Mouse (Mus musculus): ENCODE results near the gene Upb1. TPM values are rescaled to one million over a fixed set of nuclear protein-coding genes. Genes with fewer than 3 reads are reported as not detected.
"Not testable (repeated sequence)": the region's sequence is repeated elsewhere in the genome, so short reads cannot be mapped to it uniquely, and the experiment has no call there.

The Upb1 gene
- total and polyA plus RNA-seq, 2 experiments from 2014 or later: 0.26 to 1.4 TPM

GRCm38 (mm10) chr10:75450331-75450730 lies 49.4 kb downstream of the Upb1 start:
- no peak for TF ChIP-seq CTCF (IDR thresholded peaks at IDR 0.05; ENCODE audit: low read depth)
- Histone ChIP-seq H3K9ac (replicated peaks; ENCODE audit: low read length) (no peak overlapping the region), H3K9me3 (ENCODE audit: low read length) (no peaks in the 10 kb centered on the region), H3K36me3 (ENCODE audit: insufficient read depth, low read length) (no peaks in the 10 kb centered on the region), H3K4me1 (ENCODE audit: insufficient read depth, low read length) (peaks cover 3% of the 10 kb centered on the region; the same call in 1 of the 2 replicates), H3K4me3 (ENCODE audit: low read length) (no peak overlapping the region), H3K27ac (peak overlapping the region; percentile 68; the same call in 1 of the 2 replicates), H3K27me3 (ENCODE audit: insufficient read depth, low read length) (no peaks in the 10 kb centered on the region), H3K4me2 (ENCODE audit: low read depth, low read length) (no peak overlapping the region)
- 88% methylated on average over 8 of the region's 8 CpGs for WGBS
- ATAC-seq (no peak), DNase-seq (ENCODE audit: low spot score) (no peak)

DNA sequence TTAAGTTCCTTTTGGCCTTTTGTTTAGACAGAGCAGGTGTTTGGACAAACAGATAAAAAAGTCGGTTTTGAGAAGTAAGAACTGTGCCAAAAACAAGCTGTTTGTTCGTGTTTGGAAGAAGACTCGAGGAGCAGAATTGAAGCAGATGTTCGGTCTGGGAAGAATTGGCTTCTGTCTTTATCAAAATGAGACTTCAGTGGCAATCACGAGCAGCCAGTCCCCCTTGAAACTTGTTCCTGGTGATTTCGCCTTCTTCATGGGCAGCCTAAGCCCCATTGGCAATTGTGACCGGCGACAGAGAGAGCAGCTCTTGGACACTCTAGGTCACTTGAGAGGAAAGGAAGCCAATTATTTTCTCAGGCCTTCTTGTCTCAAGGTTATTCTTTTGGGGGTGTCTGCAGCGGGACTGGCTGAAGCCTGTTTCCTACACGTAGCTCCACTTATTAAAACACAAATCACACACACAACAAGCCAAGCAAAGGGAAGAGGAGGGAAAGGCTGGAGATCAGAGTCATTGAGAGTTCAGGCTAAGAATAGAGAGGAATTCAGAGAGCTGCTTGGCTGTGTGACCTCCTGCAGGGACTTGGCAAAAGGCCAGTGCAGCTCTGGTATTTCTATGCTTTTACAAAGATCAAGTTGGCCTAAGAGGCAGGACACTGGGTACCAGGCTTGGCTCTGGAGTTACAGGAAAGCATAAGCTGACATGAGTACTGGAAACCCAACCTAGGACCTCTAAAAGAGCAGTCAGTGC lies 50.3 kb downstream of the Upb1 start:
- Histone ChIP-seq H3K9me3 (ENCODE audit: low read length) (no peaks in the 10 kb centered on the region), H3K4me2 (ENCODE audit: low read depth, low read length) (no peak overlapping the region), H3K4me3 (ENCODE audit: low read length) (no peak overlapping the region), H3K36me3 (ENCODE audit: insufficient read depth, low read length) (no peaks in the 10 kb centered on the region), H3K27me3 (ENCODE audit: insufficient read depth, low read length) (no peaks in the 10 kb centered on the region), H3K9ac (replicated peaks; ENCODE audit: low read length) (no peak overlapping the region), H3K27ac (peak overlapping the region; percentile 68; the same call in 1 of the 2 replicates), H3K4me1 (ENCODE audit: insufficient read depth, low read length) (peaks cover 3% of the 10 kb centered on the region; the same call in 1 of the 2 replicates)
- DNase-seq (ENCODE audit: low spot score) (peak; percentile 81), ATAC-seq (peak; percentile 88)
- 23% methylated on average over 10 of the region's 10 CpGs for WGBS
- TF ChIP-seq CTCF (IDR thresholded peaks at IDR 0.05; ENCODE audit: low read depth): no peak

DNA sequence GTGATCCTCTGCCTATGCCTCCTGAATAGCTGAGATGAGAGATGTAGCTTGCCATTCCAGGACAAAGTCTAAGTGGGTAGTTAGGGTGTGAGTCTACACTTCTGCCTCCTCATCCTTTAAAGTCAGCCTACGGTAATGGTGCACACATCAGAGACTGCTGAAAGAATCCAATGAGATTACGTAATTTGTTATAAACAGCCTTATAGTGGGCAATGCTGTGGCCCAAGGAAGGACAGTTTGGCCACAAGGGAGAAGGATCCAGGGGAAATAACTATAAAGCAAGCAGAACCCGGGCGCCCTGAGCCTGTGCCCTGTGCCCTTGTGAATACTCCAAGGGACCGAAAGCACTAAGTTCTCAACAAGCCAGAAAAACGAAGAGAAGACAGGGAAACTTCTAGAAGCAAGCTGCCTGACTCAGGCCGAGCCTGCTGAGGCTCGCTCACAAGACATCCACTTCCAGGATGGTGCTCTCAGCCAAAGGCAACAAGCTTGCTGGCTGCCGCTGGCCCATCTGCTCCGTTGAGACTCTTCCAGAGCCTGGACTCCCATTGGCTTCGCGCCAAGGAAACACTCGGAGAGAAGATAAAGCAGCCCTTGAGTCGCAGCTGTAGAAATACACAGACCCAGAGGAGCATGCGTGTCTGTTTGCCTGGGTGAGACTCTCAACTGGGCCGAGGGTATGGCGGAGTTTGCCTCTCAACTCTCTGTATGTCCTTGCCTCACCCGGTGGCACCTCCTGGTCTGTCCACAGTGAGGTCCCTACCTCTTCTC lies 55.3 kb downstream of the Upb1 start:
- not testable (repeated sequence) for H3K36me3 ChIP-seq (ENCODE audit: insufficient read depth, low read length); H3K9me3 ChIP-seq (ENCODE audit: low read length); H3K4me1 ChIP-seq (ENCODE audit: insufficient read depth, low read length); H3K27me3 ChIP-seq (ENCODE audit: insufficient read depth, low read length); H3K4me2 ChIP-seq (ENCODE audit: low read depth, low read length); H3K4me3 ChIP-seq (ENCODE audit: low read length); DNase-seq (ENCODE audit: low spot score); H3K9ac ChIP-seq (replicated peaks; ENCODE audit: low read length)
- 52% methylated on average over 11 of the region's 18 CpGs for WGBS
- peak overlapping the region; percentile 20; the same call in 1 of the 2 replicates for H3K27ac ChIP-seq
- ATAC-seq: peak; percentile 91

GRCm38 (mm10) chr10:75457852-75458251 lies 56.9 kb downstream of the Upb1 start:
- no peaks in the 10 kb centered on the region for H3K36me3 ChIP-seq (ENCODE audit: insufficient read depth, low read length)
- DNase-seq (ENCODE audit: low spot score) (no peak), ATAC-seq (no peak)
- no peaks in the 10 kb centered on the region for H3K27me3 ChIP-seq (ENCODE audit: insufficient read depth, low read length)
- H3K9ac ChIP-seq (replicated peaks; ENCODE audit: low read length): no peak overlapping the region
- no peak overlapping the region for H3K4me2 ChIP-seq (ENCODE audit: low read depth, low read length)
- H3K27ac ChIP-seq: no peak overlapping the region
- H3K9me3 ChIP-seq (ENCODE audit: low read length): no peaks in the 10 kb centered on the region
- H3K4me3 ChIP-seq (ENCODE audit: low read length): no peak overlapping the region
- 58% methylated on average over 1 of the region's 1 CpGs for WGBS
- no peak for TF ChIP-seq CTCF (IDR thresholded peaks at IDR 0.05; ENCODE audit: low read depth)
- no peaks in the 10 kb centered on the region for H3K4me1 ChIP-seq (ENCODE audit: insufficient read depth, low read length)

DNA sequence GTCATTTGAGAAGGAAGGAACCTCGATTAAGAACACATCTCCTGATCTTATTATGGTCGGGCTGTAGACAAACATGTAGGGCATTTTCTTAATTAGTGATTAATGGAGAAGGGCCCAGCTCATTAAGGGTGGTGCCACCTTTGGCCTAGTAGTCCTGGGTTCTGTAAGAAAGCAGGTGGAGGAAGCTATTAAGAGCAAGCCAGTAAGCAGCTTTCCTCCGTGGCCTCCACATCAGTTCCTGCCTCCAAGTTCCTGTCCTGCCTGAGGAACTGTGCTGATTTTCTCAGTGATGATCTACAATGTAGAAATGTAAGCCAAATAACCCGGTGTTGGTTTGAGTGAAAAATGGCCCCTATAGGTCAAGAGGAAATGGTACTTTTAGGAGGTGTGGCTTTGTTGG lies 57.4 kb downstream of the Upb1 start:
- DNase-seq (ENCODE audit: low spot score) (no peak), ATAC-seq (no peak)
- Histone ChIP-seq H3K4me3 (ENCODE audit: low read length) (no peak overlapping the region), H3K4me2 (ENCODE audit: low read depth, low read length) (no peak overlapping the region), H3K4me1 (ENCODE audit: insufficient read depth, low read length) (no peaks in the 10 kb centered on the region), H3K9ac (replicated peaks; ENCODE audit: low read length) (no peak overlapping the region), H3K27ac (no peak overlapping the region), H3K27me3 (ENCODE audit: insufficient read depth, low read length) (no peaks in the 10 kb centered on the region), H3K9me3 (ENCODE audit: low read length) (no peaks in the 10 kb centered on the region), H3K36me3 (ENCODE audit: insufficient read depth, low read length) (no peaks in the 10 kb centered on the region)
- 84% methylated on average over 4 of the region's 4 CpGs for WGBS
- no peak for TF ChIP-seq CTCF (IDR thresholded peaks at IDR 0.05; ENCODE audit: low read depth)

DNA sequence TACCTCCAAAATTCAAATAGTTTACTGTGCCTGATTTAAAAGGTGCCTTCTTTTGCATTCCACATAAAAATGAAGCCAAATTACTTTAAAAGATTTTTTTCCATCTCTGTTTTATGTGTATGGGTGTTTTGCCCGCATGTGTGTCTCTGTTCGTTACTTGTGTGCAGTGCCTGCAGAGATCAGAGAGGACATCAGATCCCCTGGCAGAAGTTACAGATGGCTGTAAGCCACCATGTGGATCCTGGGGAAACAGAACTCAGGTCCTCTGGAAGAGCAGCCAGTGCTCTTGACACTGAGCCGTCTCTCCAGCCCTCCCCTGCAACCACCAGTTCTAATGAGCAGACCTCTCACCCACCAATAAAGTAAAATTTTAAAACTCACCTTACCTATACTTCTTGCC lies 61.8 kb downstream of the Upb1 start:
- WGBS: 78% methylated on average over 3 of the region's 3 CpGs
- no peak for TF ChIP-seq CTCF (IDR thresholded peaks at IDR 0.05; ENCODE audit: low read depth)
- Histone ChIP-seq H3K27me3 (ENCODE audit: insufficient read depth, low read length) (no peaks in the 10 kb centered on the region), H3K9me3 (ENCODE audit: low read length) (no peaks in the 10 kb centered on the region), H3K4me1 (ENCODE audit: insufficient read depth, low read length) (peaks cover 7% of the 10 kb centered on the region; the same call in 1 of the 2 replicates), H3K36me3 (ENCODE audit: insufficient read depth, low read length) (no peaks in the 10 kb centered on the region), H3K4me3 (ENCODE audit: low read length) (no peak overlapping the region), H3K27ac (no peak overlapping the region), H3K4me2 (ENCODE audit: low read depth, low read length) (no peak overlapping the region), H3K9ac (replicated peaks; ENCODE audit: low read length) (no peak overlapping the region)
- ATAC-seq: no peak
- no peak for DNase-seq (ENCODE audit: low spot score)

Measured in hindbrain, postnatal 0 days (tissue).